Mouse (Mus musculus) lung, embryonic 16.5 days (tissue): Measurements from ENCODE around the gene Csf2rb2. TPM values are rescaled to one million over a fixed set of nuclear protein-coding genes. Genes with fewer than 3 reads are reported as not detected.
"Not testable (repeated sequence)": the region's sequence is repeated elsewhere in the genome, so short reads cannot be mapped to it uniquely, and the experiment has no call there.

Experiments used
- ATAC-seq: fragments of 200-750 bp; cut with Nextera tagmentation; 2 replicates; pipeline ENCODE4 v1.8.0; 2017; ENCODE audit warnings: low read depth, mild to moderate bottlenecking, moderate library complexity
- H3K27ac ChIP-seq: fragments of 300-500 bp; sonication (generic); 2 replicates; pipeline ENCODE4 v1.5.1; 2014; ENCODE audit warnings: mild to moderate bottlenecking, control low read depth, low read length
- H3K27me3 ChIP-seq: fragments of 300-500 bp; sonication (generic); 2 replicates; pipeline ENCODE4 v1.6.1; 2014; ENCODE audit warnings: low read depth, low read length, mixed read lengths; ENCODE audit not compliant: control insufficient read depth, insufficient read depth
- H3K36me3 ChIP-seq: fragments of 300-500 bp; sonication (generic); 2 replicates; pipeline ENCODE4 v1.6.1; 2014; ENCODE audit warnings: low read length; ENCODE audit not compliant: control insufficient read depth, insufficient read depth
- H3K4me1 ChIP-seq: fragments of 300-500 bp; sonication (generic); replicated peaks from 2 replicates; pipeline ENCODE4 v1.6.1; 2014; ENCODE audit warnings: low read length, mixed read lengths; ENCODE audit not compliant: control insufficient read depth, insufficient read depth
- H3K4me2 ChIP-seq: fragments of 300-500 bp; sonication (generic); 2 replicates; pipeline ENCODE4 v1.6.1; 2014; ENCODE audit warnings: low read depth, low read length, control low read depth
- H3K4me3 ChIP-seq: fragments of 300-500 bp; sonication (generic); 2 replicates; pipeline ENCODE4 v1.5.1; 2014; ENCODE audit warnings: mild to moderate bottlenecking, low read length, control low read depth
- H3K9ac ChIP-seq: fragments of 300-500 bp; sonication (generic); 2 replicates; pipeline ENCODE4 v1.6.1; 2014; ENCODE audit warnings: low read length, control low read depth
- H3K9me3 ChIP-seq: fragments of 300-500 bp; sonication (generic); 2 replicates; pipeline ENCODE4 v1.6.1; 2016; ENCODE audit warnings: low read length; ENCODE audit not compliant: control insufficient read depth
- WGBS: fragments of 180-500 bp; shearing (Covaris S2); extraction: QIAGEN DNeasy Blood & Tissue Kit; methylation state at CpG from one replicate; pipeline ENCODE4 v1.1.7; 2014; 5-methylcytosine and 5-hydroxymethylcytosine counted together
- polyA plus RNA-seq: library from polyadenylated mRNA; unstranded; fragments of >200 nt; fragmentation: Nextera tagmentation; extraction: Ambion mirVana; gene quantifications from 2 replicates; pipeline ENCODE4 v1.2.1, GENCODE M21; 2015

The Csf2rb2 gene
- polyA plus RNA-seq, 1 experiment from 2014 or later = 0.48 TPM

- H3K27me3 ChIP-seq = no peaks in the 10 kb centered on the region
- WGBS = 27% methylated on average over 3 of the region's 5 CpGs
- 0 out of 2 replicates have a peak, but pooled peaks have one; percentile 45 for ATAC-seq
Measured at GRCm38 (mm10) chr15:78331523-78332340, 26.2 kb upstream of the Csf2rb2 start.

GRCm38 (mm10) chr15:78330706-78331105 is 25.2 kb upstream of the Csf2rb2 start:
- Histone ChIP-seq H3K4me3 (no peak overlapping the region), H3K27me3 (no peaks in the 10 kb centered on the region), H3K4me1 (no peaks in the 10 kb centered on the region), H3K9ac (no peak overlapping the region), H3K27ac (no peak overlapping the region), H3K9me3 (no peaks in the 10 kb centered on the region), H3K36me3 (no peaks in the 10 kb centered on the region), H3K4me2 (no peak overlapping the region)
- no peak for ATAC-seq
- 77% methylated on average over 4 of the region's 4 CpGs for WGBS

More at GRCm38 (mm10) chr15:78331523-78332340, 26.2 kb upstream of the Csf2rb2 start:
- H3K9me3 ChIP-seq = no peaks in the 10 kb centered on the region
- no peak overlapping the region for H3K4me3 ChIP-seq
- no peak overlapping the region for H3K4me2 ChIP-seq
- H3K9ac ChIP-seq = no peak overlapping the region
- H3K36me3 ChIP-seq = no peaks in the 10 kb centered on the region
- no peak overlapping the region for H3K27ac ChIP-seq
- H3K4me1 ChIP-seq = no peaks in the 10 kb centered on the region

GRCm38 (mm10) chr15:78329972-78330371 is 24.5 kb upstream of the Csf2rb2 start:
- ATAC-seq = not testable (repeated sequence)

GRCm38 (mm10) chr15:78328520-78329097 is 23.1 kb upstream of the Csf2rb2 start:
- 73% methylated on average over 3 of the region's 3 CpGs for WGBS
- ATAC-seq = no peak
- Histone ChIP-seq H3K9ac (no peak overlapping the region), H3K4me2 (no peak overlapping the region), H3K4me1 (no peaks in the 10 kb centered on the region), H3K36me3 (no peaks in the 10 kb centered on the region), H3K27ac (no peak overlapping the region), H3K4me3 (no peak overlapping the region), H3K27me3 (no peaks in the 10 kb centered on the region), H3K9me3 (no peaks in the 10 kb centered on the region)

More at GRCm38 (mm10) chr15:78329972-78330371, 24.5 kb upstream of the Csf2rb2 start:
- not testable (repeated sequence) for H3K36me3 ChIP-seq, H3K4me2 ChIP-seq, H3K4me1 ChIP-seq, H3K9ac ChIP-seq, H3K9me3 ChIP-seq, H3K4me3 ChIP-seq, H3K27me3 ChIP-seq, H3K27ac ChIP-seq
- WGBS = 75% methylated on average over 6 of the region's 6 CpGs

- not testable (repeated sequence) for H3K4me2 ChIP-seq, H3K36me3 ChIP-seq, ATAC-seq, H3K4me3 ChIP-seq, H3K9ac ChIP-seq, H3K9me3 ChIP-seq, H3K27ac ChIP-seq, H3K27me3 ChIP-seq, H3K4me1 ChIP-seq
- WGBS = 59% methylated on average over 6 of the region's 6 CpGs
Measured at GRCm38 (mm10) chr15:78327753-78328341, 22.3 kb upstream of the Csf2rb2 start.

GRCm38 (mm10) chr15:78326747-78327146 is 21.2 kb upstream of the Csf2rb2 start:
- H3K9me3 ChIP-seq = no peaks in the 10 kb centered on the region
- no peak for ATAC-seq
- H3K36me3 ChIP-seq = no peaks in the 10 kb centered on the region
- H3K27ac ChIP-seq = no peak overlapping the region
- no peak overlapping the region for H3K4me3 ChIP-seq
- 83% methylated on average over 10 of the region's 10 CpGs for WGBS
- H3K9ac ChIP-seq = no peak overlapping the region
- H3K27me3 ChIP-seq = no peaks in the 10 kb centered on the region
- no peaks in the 10 kb centered on the region for H3K4me1 ChIP-seq
- H3K4me2 ChIP-seq = no peak overlapping the region

GRCm38 (mm10) chr15:78325671-78326339 is 20.3 kb upstream of the Csf2rb2 start, which contains the start of gene Csf2rb:
Gene Csf2rb, plus strand, starts transcription at chr15:78325752.
- Histone ChIP-seq H3K27ac (no peak within 1 kb of the TSS), H3K9me3 (no peaks in the 10 kb centered on the region), H3K4me3 (no peak within 1 kb of the TSS), H3K9ac (no peak within 1 kb of the TSS), H3K27me3 (no peaks in the 10 kb centered on the region), H3K4me2 (no peak within 1 kb of the TSS), H3K4me1 (no peaks in the 10 kb centered on the region), H3K36me3 (no peaks in the 10 kb centered on the region)
- no peak for ATAC-seq
- 57% methylated on average over 11 of the region's 11 CpGs for WGBS

- H3K4me3 ChIP-seq = no peak overlapping the region
- no peaks in the 10 kb centered on the region for H3K27me3 ChIP-seq
- H3K4me1 ChIP-seq = no peaks in the 10 kb centered on the region
- H3K9me3 ChIP-seq = no peaks in the 10 kb centered on the region
- ATAC-seq = no peak
- WGBS = 85% methylated on average over 2 of the region's 2 CpGs
- H3K9ac ChIP-seq = no peak overlapping the region
- no peak overlapping the region for H3K4me2 ChIP-seq
- no peaks in the 10 kb centered on the region for H3K36me3 ChIP-seq
- H3K27ac ChIP-seq = no peak overlapping the region
Measured at GRCm38 (mm10) chr15:78324294-78324693, 18.8 kb upstream of the Csf2rb2 start.

- Histone ChIP-seq H3K27me3 (no peaks in the 10 kb centered on the region), H3K36me3 (no peaks in the 10 kb centered on the region), H3K4me2 (no peak overlapping the region), H3K9me3 (no peaks in the 10 kb centered on the region), H3K4me3 (no peak overlapping the region), H3K9ac (no peak overlapping the region), H3K27ac (no peak overlapping the region), H3K4me1 (no peaks in the 10 kb centered on the region)
- 64% methylated on average over 1 of the region's 1 CpGs for WGBS
- ATAC-seq = no peak
Measured at GRCm38 (mm10) chr15:78323366-78323765, 17.8 kb upstream of the Csf2rb2 start.
